Mouse (Mus musculus) thymus, adult 2 months (tissue): ENCODE results near the gene Pvalb.

Source experiments
- CTCF ChIP-seq: fragments of 200-500 bp; IDR thresholded peaks from 2 replicates; pipeline ENCODE4 v1.5.1; 2012; ENCODE audit warnings: mild to moderate bottlenecking, control low read depth, low read length, moderate library complexity, borderline replicate concordance; ENCODE audit not compliant: control insufficient read depth, poor library complexity, insufficient read depth; ENCODE audit errors: extremely low read depth
- POLR2A ChIP-seq: fragments of 200-500 bp; IDR thresholded peaks from 2 replicates; pipeline ENCODE4 v1.6.1; 2012; ENCODE audit warnings: mild to moderate bottlenecking, low read length, control low read depth, moderate library complexity; ENCODE audit not compliant: control insufficient read depth, poor library complexity, insufficient read depth; ENCODE audit errors: extremely low read depth

DNA sequence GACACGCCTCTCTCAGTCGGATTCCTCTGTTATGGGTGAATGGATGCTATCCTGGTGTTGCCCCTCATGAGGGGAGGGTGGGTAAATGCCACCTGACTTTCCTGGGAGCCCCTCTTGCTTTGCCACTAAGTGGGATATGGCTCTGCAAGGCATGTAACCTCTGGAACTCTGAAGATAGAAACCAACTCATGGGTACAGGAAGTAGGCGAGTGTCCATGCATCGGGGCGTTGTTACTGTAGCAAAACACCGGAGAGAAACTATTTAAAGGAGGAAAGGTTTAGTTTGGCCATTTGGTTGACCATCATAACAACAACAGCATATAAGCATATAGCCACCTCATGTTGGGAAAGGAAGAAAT, 31.3 kb downstream of the Pvalb start:
- TF ChIP-seq CTCF = no peak
- no peak for TF ChIP-seq POLR2A
